Mouse (Mus musculus): ENCODE results near the gene Amigo2. TPM values are rescaled to one million over a fixed set of nuclear protein-coding genes. Genes with fewer than 3 reads are reported as not detected.
"Not testable (repeated sequence)": the region's sequence is repeated elsewhere in the genome, so short reads cannot be mapped to it uniquely, and the experiment has no call there.

Amigo2 gene
- polyA plus RNA-seq, 1 experiment from 2014 or later = 2.9 TPM

DNA sequence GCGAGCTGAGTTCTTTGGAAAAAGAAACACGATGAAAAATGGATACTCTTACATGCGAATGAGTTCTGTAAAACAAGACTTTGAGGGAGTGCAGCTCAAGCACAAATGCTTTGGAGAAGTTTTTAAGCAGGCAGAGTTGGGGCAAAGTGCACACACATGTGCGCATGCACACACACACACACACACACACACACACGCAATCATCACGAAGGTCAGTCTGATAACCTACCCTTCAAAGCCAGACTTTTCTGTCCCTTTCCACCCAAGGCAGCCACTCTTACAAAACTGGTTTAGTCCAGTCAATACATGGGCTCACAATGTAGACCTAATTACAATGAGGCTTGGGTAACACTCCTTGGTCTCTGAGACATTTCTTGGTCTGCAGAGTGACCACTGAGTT, 13.0 kb downstream of the Amigo2 start:
- H3K9me3 ChIP-seq (replicated peaks) = no peaks in the 10 kb centered on the region
- no peak for DNase-seq (ENCODE audit: low spot score)
- H3K4me1 ChIP-seq = no peaks in the 10 kb centered on the region
- H3K27ac ChIP-seq = no peak overlapping the region
- H3K4me3 ChIP-seq = no peak overlapping the region
- 94% methylated on average over 6 of the region's 6 CpGs for WGBS
- no peaks in the 10 kb centered on the region for H3K36me3 ChIP-seq
- H3K27me3 ChIP-seq (ENCODE audit: low read depth, poor library complexity, severe bottlenecking) = no peaks in the 10 kb centered on the region

GRCm38 (mm10) chr15:97229494-97230077, 17.5 kb downstream of the Amigo2 start:
- Histone ChIP-seq H3K27ac (no peak overlapping the region), H3K27me3 (ENCODE audit: low read depth, poor library complexity, severe bottlenecking) (no peaks in the 10 kb centered on the region), H3K4me1 (no peaks in the 10 kb centered on the region), H3K4me3 (no peak overlapping the region), H3K36me3 (no peaks in the 10 kb centered on the region), H3K9me3 (replicated peaks) (no peaks in the 10 kb centered on the region)
- DNase-seq (ENCODE audit: low spot score) = no peak
- 89% methylated on average over 11 of the region's 11 CpGs for WGBS

DNA sequence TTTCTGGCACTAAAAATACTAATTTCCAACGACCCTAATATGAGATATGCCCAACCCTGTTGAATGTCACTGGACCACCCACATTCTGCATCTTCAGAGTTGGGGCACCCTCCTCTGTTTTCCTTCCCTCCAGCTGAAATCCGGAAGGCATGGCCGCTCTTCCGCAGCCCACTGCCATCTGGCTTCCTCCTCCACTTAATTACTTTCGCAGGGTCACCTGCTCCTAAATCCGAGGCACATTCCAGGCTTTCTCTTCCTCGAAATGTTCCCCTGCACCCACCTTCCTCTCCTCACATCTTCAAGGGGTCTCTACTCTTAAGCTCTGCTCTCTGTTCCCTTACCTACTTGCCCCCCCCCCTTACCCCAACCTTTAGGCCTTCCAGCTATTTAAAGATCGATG, 23.1 kb downstream of the Amigo2 start:
- Histone ChIP-seq H3K27ac (no peak overlapping the region), H3K4me1 (0 out of 2 replicates have a peak, but pooled peaks cover 3% of the 10 kb centered on the region), H3K4me3 (no peak overlapping the region), H3K9me3 (replicated peaks) (no peaks in the 10 kb centered on the region), H3K36me3 (no peaks in the 10 kb centered on the region), H3K27me3 (ENCODE audit: low read depth, poor library complexity, severe bottlenecking) (no peaks in the 10 kb centered on the region)
- WGBS = 76% methylated on average over 8 of the region's 8 CpGs
- DNase-seq (ENCODE audit: low spot score) = no peak

DNA sequence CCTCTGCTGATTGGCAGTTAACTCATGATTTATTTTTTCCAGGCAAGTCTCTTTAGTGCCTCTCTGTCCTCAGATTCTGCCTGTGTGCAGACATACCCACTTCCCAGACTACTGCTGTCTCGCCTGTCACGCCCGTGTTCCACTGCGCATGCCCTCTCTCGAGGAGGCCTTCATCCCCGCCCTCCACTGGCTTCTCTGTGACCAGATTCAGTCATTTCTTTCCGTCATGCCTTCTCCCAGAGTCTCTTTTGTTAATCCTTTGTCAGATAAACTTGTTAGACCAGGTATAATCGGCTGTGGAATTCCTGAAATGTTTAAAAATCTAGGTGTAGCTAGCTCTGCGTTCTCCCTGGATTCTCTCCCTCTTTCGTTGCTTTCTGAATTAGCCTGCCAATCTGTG, 23.7 kb downstream of the Amigo2 start:
- Histone ChIP-seq H3K9me3 (replicated peaks) (no peaks in the 10 kb centered on the region), H3K4me1 (0 out of 2 replicates have a peak, but pooled peaks cover 3% of the 10 kb centered on the region), H3K4me3 (no peak overlapping the region), H3K36me3 (no peaks in the 10 kb centered on the region), H3K27ac (no peak overlapping the region), H3K27me3 (ENCODE audit: low read depth, poor library complexity, severe bottlenecking) (no peaks in the 10 kb centered on the region)
- 88% methylated on average over 10 of the region's 10 CpGs for WGBS
- no peak for DNase-seq (ENCODE audit: low spot score)

DNA sequence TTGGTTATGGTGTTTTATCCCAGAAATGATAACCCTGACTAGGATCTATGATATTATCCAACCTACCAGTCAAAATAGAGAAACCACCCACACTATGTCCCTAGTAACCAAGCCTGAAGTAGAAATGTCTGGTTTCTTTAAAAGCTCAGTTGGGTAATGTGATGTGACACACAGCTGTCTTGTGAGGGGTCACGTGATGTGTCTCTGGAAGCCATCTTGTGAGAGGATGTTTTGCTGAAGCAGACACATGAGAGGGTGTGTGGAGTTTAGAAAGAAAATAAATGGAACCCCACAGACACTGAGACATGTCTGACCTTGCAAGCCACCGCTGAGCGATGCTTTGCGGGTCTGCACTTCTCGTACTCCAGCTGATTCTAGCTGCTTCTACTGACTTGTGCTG, 30.2 kb downstream of the Amigo2 start:
- Histone ChIP-seq H3K27me3 (ENCODE audit: low read depth, poor library complexity, severe bottlenecking) (no peaks in the 10 kb centered on the region), H3K4me3 (no peak overlapping the region), H3K27ac (no peak overlapping the region), H3K4me1 (no peaks in the 10 kb centered on the region), H3K9me3 (replicated peaks) (no peaks in the 10 kb centered on the region), H3K36me3 (no peaks in the 10 kb centered on the region)
- DNase-seq (ENCODE audit: low spot score) = no peak
- 97% methylated on average over 5 of the region's 5 CpGs for WGBS

- H3K36me3 ChIP-seq = no peaks in the 10 kb centered on the region
- no peaks in the 10 kb centered on the region for H3K4me1 ChIP-seq
- 86% methylated on average over 17 of the region's 17 CpGs for WGBS
- no peak overlapping the region for H3K4me3 ChIP-seq
- H3K9me3 ChIP-seq (replicated peaks) = no peaks in the 10 kb centered on the region
- DNase-seq (ENCODE audit: low spot score) = no peak
- no peaks in the 10 kb centered on the region for H3K27me3 ChIP-seq (ENCODE audit: low read depth, poor library complexity, severe bottlenecking)
- H3K27ac ChIP-seq = no peak overlapping the region
Observed at GRCm38 (mm10) chr15:97212501-97213477, 34.3 kb downstream of the Amigo2 start.

DNA sequence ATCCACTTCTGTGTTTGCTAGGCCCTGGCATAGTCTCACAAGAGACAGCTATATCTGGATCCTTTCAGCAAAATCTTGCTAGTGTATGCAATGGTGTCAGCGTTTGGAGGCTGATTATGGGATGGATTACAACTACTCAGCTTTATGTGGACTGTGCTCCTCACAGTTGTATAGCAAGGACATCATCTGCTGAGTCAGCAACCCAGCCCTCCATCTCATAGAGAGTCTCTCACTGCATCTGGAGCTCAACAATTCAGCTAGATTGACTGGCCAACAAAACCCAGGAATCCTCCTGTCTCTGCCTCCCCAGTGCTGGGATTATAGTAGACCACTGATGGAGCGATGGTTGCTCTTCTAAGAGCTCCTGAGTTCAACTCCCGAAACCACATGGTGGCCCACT, 37.3 kb downstream of the Amigo2 start:
- H3K4me1 ChIP-seq; H3K36me3 ChIP-seq; H3K9me3 ChIP-seq (replicated peaks); H3K4me3 ChIP-seq; H3K27me3 ChIP-seq (ENCODE audit: low read depth, poor library complexity, severe bottlenecking); H3K27ac ChIP-seq; DNase-seq (ENCODE audit: low spot score): not testable (repeated sequence)
- 84% methylated on average over 3 of the region's 3 CpGs for WGBS

DNA sequence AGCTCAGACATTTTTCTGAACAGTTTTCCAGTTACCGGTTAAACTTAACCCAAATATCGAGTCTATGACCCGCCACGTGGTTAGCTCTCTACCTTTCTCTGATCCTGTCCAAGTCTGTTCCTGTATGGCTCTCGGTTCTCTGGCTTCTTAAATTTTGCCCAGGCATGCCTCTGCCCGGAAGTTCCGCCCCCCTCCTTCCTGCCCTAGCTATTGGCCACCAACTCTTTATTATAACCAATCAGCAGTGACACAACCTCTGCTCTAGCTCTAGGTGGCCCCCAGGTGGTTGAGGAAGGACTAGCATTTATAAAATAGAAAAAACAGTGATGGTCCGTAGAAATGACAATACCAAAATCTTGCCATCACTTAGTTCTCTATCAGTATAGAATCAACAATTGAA, 40.6 kb downstream of the Amigo2 start:
- H3K4me3 ChIP-seq = no peak overlapping the region
- no peaks in the 10 kb centered on the region for H3K36me3 ChIP-seq
- H3K9me3 ChIP-seq (replicated peaks) = no peaks in the 10 kb centered on the region
- no peak overlapping the region for H3K27ac ChIP-seq
- H3K27me3 ChIP-seq (ENCODE audit: low read depth, poor library complexity, severe bottlenecking) = no peaks in the 10 kb centered on the region
- DNase-seq (ENCODE audit: low spot score) = no peak
- no peaks in the 10 kb centered on the region for H3K4me1 ChIP-seq
- 98% methylated on average over 8 of the region's 8 CpGs for WGBS

- no peaks in the 10 kb centered on the region for H3K27me3 ChIP-seq (ENCODE audit: low read depth, poor library complexity, severe bottlenecking)
- H3K9me3 ChIP-seq (replicated peaks) = no peaks in the 10 kb centered on the region
- no peak overlapping the region for H3K4me3 ChIP-seq
- H3K36me3 ChIP-seq = no peaks in the 10 kb centered on the region
- H3K27ac ChIP-seq = no peak overlapping the region
- no peaks in the 10 kb centered on the region for H3K4me1 ChIP-seq
- 93% methylated on average over 10 of the region's 10 CpGs for WGBS
- no peak for DNase-seq (ENCODE audit: low spot score)
Observed at GRCm38 (mm10) chr15:97205776-97206175, 41.3 kb downstream of the Amigo2 start.

DNA sequence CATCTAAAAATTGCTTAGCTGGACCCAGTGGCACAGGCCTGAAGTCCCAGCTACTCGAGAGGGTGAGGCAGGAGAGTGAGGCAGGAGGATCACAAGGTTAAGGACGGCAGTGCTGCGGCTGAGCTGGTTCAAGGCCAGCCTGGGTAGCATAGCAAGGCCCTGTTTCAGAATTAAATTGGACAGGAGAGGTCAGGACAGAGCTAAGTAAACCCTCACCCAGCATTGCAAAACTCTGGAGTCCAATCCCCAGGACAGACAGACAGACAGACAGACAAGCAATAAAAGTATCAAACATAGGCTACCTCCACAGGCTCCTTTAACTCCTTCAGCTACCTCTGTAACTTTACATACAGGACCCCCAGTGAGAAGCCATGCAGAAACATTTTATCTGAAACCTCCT, 42.2 kb downstream of the Amigo2 start:
- Histone ChIP-seq H3K27me3 (ENCODE audit: low read depth, poor library complexity, severe bottlenecking) (no peaks in the 10 kb centered on the region), H3K4me1 (no peaks in the 10 kb centered on the region), H3K27ac (no peak overlapping the region), H3K4me3 (no peak overlapping the region), H3K36me3 (no peaks in the 10 kb centered on the region), H3K9me3 (replicated peaks) (no peaks in the 10 kb centered on the region)
- DNase-seq (ENCODE audit: low spot score) = no peak
- WGBS = 85% methylated on average over 3 of the region's 3 CpGs

DNA sequence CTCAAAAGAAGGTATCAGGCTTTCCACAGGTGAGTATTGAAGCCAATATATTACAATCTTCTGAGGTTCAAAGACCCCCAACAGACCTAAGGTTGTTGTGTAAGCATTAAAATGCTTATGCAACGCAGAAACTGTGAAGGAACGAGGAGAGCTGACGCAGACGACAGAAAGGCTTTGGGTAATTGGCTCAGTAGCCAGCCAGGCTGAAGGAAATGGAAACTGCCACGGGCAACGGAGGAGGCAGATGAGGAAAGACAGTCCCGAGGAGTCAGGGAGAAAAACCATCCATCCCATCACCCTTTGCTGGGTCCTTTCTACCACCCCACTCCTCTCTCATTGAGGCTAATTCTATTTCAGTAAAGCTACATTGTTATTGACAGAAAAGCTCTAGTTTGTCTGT, 50.4 kb downstream of the Amigo2 start:
- no peak for DNase-seq (ENCODE audit: low spot score)
- no peaks in the 10 kb centered on the region for H3K27me3 ChIP-seq (ENCODE audit: low read depth, poor library complexity, severe bottlenecking)
- no peak overlapping the region for H3K4me3 ChIP-seq
- no peaks in the 10 kb centered on the region for H3K36me3 ChIP-seq
- 77% methylated on average over 7 of the region's 7 CpGs for WGBS
- no peaks in the 10 kb centered on the region for H3K4me1 ChIP-seq
- H3K27ac ChIP-seq = no peak overlapping the region
- H3K9me3 ChIP-seq (replicated peaks) = no peaks in the 10 kb centered on the region

GRCm38 (mm10) chr15:97195628-97196027, 51.5 kb downstream of the Amigo2 start:
- no peaks in the 10 kb centered on the region for H3K9me3 ChIP-seq (replicated peaks)
- 3% methylated on average over 1 of the region's 1 CpGs for WGBS
- no peaks in the 10 kb centered on the region for H3K4me1 ChIP-seq
- H3K36me3 ChIP-seq = no peaks in the 10 kb centered on the region
- no peak for DNase-seq (ENCODE audit: low spot score)
- no peak overlapping the region for H3K27ac ChIP-seq
- H3K4me3 ChIP-seq = no peak overlapping the region
- H3K27me3 ChIP-seq (ENCODE audit: low read depth, poor library complexity, severe bottlenecking) = no peaks in the 10 kb centered on the region

Data from limb, embryonic 10.5 days (tissue).